Mouse (Mus musculus): ENCODE results near the gene Atp2b2. TPM values are rescaled to one million over a fixed set of nuclear protein-coding genes. Genes with fewer than 3 reads are reported as not detected.

Gene Atp2b2
- polyA plus RNA-seq, 1 experiment from 2014 or later: 0.06 TPM

GRCm38 (mm10) chr6:113978673-113979072 lies 63.7 kb downstream of the Atp2b2 start:
- DNase-seq (ENCODE audit: low read depth, low spot score): no peak
- POLR2A ChIA-PET: no interaction called here
- CTCF ChIA-PET: no interaction called here
- peaks cover 13% of the 10 kb centered on the region for H3K27me3 ChIP-seq
- no peak for TF ChIP-seq CTCF (IDR thresholded peaks at IDR 0.05)
- ATAC-seq: no peak
- in situ Hi-C loops (cut with MboI; ENCODE audit: low pct_unique_long_range_greater_than_20kb): no loop called here

GRCm38 (mm10) chr6:113978091-113978650 lies 64.2 kb downstream of the Atp2b2 start:
- in situ Hi-C loops (cut with MboI; ENCODE audit: low pct_unique_long_range_greater_than_20kb): no loop called here
- ATAC-seq (no peak), DNase-seq (ENCODE audit: low read depth, low spot score) (no peak)
- CTCF ChIA-PET: no interaction called here
- POLR2A ChIA-PET: no interaction called here
- H3K27me3 ChIP-seq: peaks cover 12% of the 10 kb centered on the region
- TF ChIP-seq CTCF (IDR thresholded peaks at IDR 0.05): no peak

DNA sequence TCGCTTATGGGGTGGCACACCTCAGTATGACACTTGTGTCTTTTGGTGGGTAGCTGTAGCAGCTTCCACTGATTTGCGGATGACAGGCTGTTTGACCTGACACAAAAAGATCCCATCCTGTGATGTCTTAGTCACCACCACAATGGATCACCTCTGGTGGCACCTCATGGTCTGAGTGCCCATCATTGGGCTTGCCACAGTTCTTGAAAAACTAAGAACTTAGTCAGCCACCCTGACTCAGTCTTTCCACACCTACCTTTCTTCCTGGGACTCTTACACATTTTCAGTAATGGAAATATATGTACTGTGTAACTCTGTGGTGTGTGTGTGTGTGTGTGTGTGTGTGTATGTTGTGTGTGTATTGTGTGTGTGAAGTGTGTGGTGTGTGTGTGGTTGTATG lies 71.5 kb downstream of the Atp2b2 start:
- TF ChIP-seq CTCF (IDR thresholded peaks at IDR 0.05): no peak
- in situ Hi-C loops (cut with MboI; ENCODE audit: low pct_unique_long_range_greater_than_20kb): no loop called here
- ATAC-seq (no peak), DNase-seq (ENCODE audit: low read depth, low spot score) (no peak)
- CTCF ChIA-PET: no interaction called here
- peaks cover 20% of the 10 kb centered on the region for H3K27me3 ChIP-seq
- POLR2A ChIA-PET: no interaction called here

- in situ Hi-C loops (cut with MboI; ENCODE audit: low pct_unique_long_range_greater_than_20kb): no loop called here
Observed at GRCm38 (mm10) chr6:113970464-113970863, 71.9 kb downstream of the Atp2b2 start.

GRCm38 (mm10) chr6:113969751-113970150 lies 72.7 kb downstream of the Atp2b2 start:
- ATAC-seq (no peak), DNase-seq (ENCODE audit: low read depth, low spot score) (no peak)
- in situ Hi-C loops (cut with MboI; ENCODE audit: low pct_unique_long_range_greater_than_20kb): no loop called here
- ChIA-PET CTCF (no interaction called here), POLR2A (no interaction called here)
- no peak for TF ChIP-seq CTCF (IDR thresholded peaks at IDR 0.05)
- peaks cover 17% of the 10 kb centered on the region for H3K27me3 ChIP-seq

More at GRCm38 (mm10) chr6:113970464-113970863, 71.9 kb downstream of the Atp2b2 start:
- no peak for DNase-seq (ENCODE audit: low read depth, low spot score)
- ATAC-seq: no peak
- H3K27me3 ChIP-seq: peaks cover 20% of the 10 kb centered on the region
- TF ChIP-seq CTCF (IDR thresholded peaks at IDR 0.05): no peak
- ChIA-PET POLR2A (no interaction called here), CTCF (no interaction called here)

DNA sequence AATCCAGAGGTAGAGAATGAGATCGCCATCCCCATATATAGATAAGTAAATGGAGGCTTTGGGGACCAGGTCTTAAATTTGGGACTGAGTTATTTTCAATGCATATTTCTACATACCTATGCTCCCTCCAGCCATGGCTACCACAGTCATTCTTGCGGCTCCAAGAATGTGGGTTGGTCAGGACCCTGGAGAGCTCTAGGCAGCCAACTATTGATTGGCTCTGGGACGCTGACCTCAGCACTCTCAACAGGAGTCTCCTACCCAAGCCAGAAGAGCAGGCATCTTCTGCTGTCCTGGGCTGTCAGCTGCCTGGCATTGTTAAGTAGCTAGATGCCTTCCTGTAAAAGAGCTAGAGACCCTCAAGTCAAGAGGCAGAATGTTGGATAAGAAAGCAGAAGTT lies 79.6 kb downstream of the Atp2b2 start:
- H3K27me3 ChIP-seq: no peaks in the 10 kb centered on the region
- DNase-seq (ENCODE audit: low read depth, low spot score) (no peak), ATAC-seq (no peak)
- in situ Hi-C loops (cut with MboI; ENCODE audit: low pct_unique_long_range_greater_than_20kb): no loop called here
- no peak for TF ChIP-seq CTCF (IDR thresholded peaks at IDR 0.05)
- CTCF ChIA-PET: no interaction called here
- POLR2A ChIA-PET: no interaction called here

GRCm38 (mm10) chr6:113961658-113962057 lies 80.8 kb downstream of the Atp2b2 start:
- POLR2A ChIA-PET: no interaction called here
- no peak for ATAC-seq
- CTCF ChIA-PET: no interaction called here
- in situ Hi-C loops (cut with MboI; ENCODE audit: low pct_unique_long_range_greater_than_20kb): no loop called here
- DNase-seq (ENCODE audit: low read depth, low spot score): no peak
- H3K27me3 ChIP-seq: no peaks in the 10 kb centered on the region
- no peak for TF ChIP-seq CTCF (IDR thresholded peaks at IDR 0.05)

DNA sequence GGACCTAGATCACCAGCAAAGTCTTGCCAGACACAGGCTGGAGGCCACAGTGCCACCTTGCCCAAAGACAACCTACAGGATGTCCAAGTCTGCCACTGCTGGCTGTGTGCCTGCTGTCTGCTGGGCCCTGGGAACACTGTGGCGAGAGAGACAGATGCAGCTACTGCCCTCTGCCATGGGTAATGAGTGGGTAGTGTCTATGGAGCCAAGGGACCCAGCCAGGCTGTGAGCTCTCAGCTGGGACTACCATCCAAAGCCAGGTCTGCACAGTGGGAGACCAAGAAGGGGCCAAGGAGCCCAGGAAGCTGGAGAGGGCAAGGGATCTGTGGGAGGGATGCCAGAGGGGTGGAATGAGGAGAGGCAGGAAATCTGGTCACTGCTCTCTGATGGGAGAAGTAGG lies 83.1 kb downstream of the Atp2b2 start:
- H3K27me3 ChIP-seq: peaks cover 6% of the 10 kb centered on the region
- DNase-seq (ENCODE audit: low read depth, low spot score) (no peak), ATAC-seq (no peak)
- no peak for TF ChIP-seq CTCF (IDR thresholded peaks at IDR 0.05)
- in situ Hi-C loops (cut with MboI; ENCODE audit: low pct_unique_long_range_greater_than_20kb): no loop called here
- POLR2A ChIA-PET: no interaction called here
- CTCF ChIA-PET: no interaction called here

DNA sequence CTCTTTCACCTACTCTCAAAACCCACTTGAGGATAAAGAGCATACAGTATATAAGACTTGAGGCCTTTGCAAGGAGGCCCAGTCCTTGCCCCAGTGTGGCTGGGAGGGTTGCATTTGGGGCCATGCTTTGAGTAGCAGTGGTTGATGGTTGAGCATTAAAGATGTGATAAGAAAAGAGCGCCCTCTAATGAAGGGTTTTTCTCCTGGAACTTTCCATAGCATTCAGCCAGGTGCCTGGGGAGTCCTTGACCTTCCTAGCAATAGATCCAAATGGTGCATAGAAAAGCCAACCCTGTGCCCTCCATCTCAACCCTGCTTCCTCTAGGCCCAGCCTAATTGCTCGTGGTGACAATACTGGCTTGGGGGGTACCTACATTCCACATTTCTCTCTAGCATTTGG lies 83.7 kb downstream of the Atp2b2 start:
- ChIA-PET POLR2A (no interaction called here), CTCF (no interaction called here)
- DNase-seq (ENCODE audit: low read depth, low spot score) (no peak), ATAC-seq (no peak)
- in situ Hi-C loops (cut with MboI; ENCODE audit: low pct_unique_long_range_greater_than_20kb): no loop called here
- H3K27me3 ChIP-seq: peaks cover 6% of the 10 kb centered on the region
- no peak for TF ChIP-seq CTCF (IDR thresholded peaks at IDR 0.05)

DNA sequence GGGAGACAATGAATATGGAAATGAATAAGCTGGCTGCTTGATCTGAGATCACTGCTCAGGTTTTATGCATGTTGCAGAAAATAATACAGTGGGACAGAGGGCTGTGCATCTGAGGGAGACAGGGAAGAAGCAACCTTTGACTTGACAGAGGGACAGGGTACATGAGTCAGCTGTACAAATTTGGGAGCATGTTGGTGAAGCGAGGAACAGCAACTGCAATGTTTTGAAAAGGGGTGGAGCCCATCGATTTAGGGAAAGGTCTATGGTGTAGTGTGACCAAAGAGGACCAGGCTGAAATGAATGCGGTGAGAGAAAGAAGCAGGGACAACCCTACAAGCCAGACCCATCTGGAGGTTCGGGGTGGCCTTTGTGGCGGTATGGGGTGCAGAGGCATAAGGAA lies 84.4 kb downstream of the Atp2b2 start:
- peaks cover 6% of the 10 kb centered on the region for H3K27me3 ChIP-seq
- ATAC-seq: no peak
- in situ Hi-C loops (cut with MboI; ENCODE audit: low pct_unique_long_range_greater_than_20kb): no loop called here
- ChIA-PET CTCF (no interaction called here), POLR2A (no interaction called here)
- no peak for TF ChIP-seq CTCF (IDR thresholded peaks at IDR 0.05)
- DNase-seq (ENCODE audit: low read depth, low spot score): no peak

GRCm38 (mm10) chr6:113957232-113957940 lies 85.0 kb downstream of the Atp2b2 start:
- TF ChIP-seq CTCF (IDR thresholded peaks at IDR 0.05): no peak
- ATAC-seq (no peak), DNase-seq (ENCODE audit: low read depth, low spot score) (no peak)
- peaks cover 6% of the 10 kb centered on the region for H3K27me3 ChIP-seq
- CTCF ChIA-PET: no interaction called here
- POLR2A ChIA-PET: no interaction called here
- in situ Hi-C loops (cut with MboI; ENCODE audit: low pct_unique_long_range_greater_than_20kb): no loop called here

DNA sequence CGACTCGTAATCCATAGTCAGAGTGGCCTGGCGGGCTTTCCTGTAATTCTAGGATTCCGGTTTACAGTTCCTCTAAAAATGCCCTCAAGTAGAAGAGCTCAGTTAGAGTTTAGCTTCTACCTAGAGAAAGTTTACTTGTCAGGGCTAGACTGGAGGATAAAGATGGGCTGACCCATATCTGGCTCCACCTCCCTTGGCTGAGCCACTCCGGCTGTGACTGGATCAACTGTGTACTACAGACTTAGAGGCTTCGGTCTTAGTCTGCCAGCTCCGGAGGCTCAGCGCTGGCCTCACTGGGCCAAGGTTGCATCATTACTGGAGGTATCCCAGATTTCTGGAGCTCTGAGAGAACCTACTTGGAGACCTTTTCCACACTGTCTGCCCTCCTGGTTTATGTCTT lies 94.9 kb downstream of the Atp2b2 start:
- DNase-seq (ENCODE audit: low read depth, low spot score) (no peak), ATAC-seq (no peak)
- CTCF ChIA-PET: interaction anchor here (0.8 kb wide), 1 partner anchor 65 kb away, joined by 3 read pairs; no protein-coding TSS in a partner anchor
- in situ Hi-C loops (cut with MboI; ENCODE audit: low pct_unique_long_range_greater_than_20kb): no loop called here
- no peak for TF ChIP-seq CTCF (IDR thresholded peaks at IDR 0.05)
- peaks cover under 1% of the 10 kb centered on the region for H3K27me3 ChIP-seq
- POLR2A ChIA-PET: no interaction called here
